Mouse (Mus musculus): Measurements from ENCODE around the gene Swap70. TPM values are rescaled to one million over a fixed set of nuclear protein-coding genes. Genes with fewer than 3 reads are reported as not detected.

Gene Swap70
- polyA plus RNA-seq (2017; shearing (Covaris generic)): 78.9 TPM

GRCm38 (mm10) chr7:110221586-110222481, at the start of gene Swap70:
Gene Swap70 (plus strand): TSS chr7:110221711.

Other genes with a start within 250 kb of the Swap70 start
- gene Tmem41b, start 234.8 kb upstream of the Swap70 start, polyA plus RNA-seq (2017; shearing (Covaris generic)): 66.7 TPM
- gene Ipo7, start 203.4 kb upstream of the Swap70 start, polyA plus RNA-seq (2017; shearing (Covaris generic)): 27.5 TPM
- 51.1 TPM for gene Zfp143, start 160.5 kb upstream of the Swap70 start, polyA plus RNA-seq (2017; shearing (Covaris generic))
- 1.9 TPM for gene Wee1, start 99.7 kb upstream of the Swap70 start, polyA plus RNA-seq (2017; shearing (Covaris generic))